Mouse (Mus musculus) thymus, adult 2 months (tissue): ENCODE measurements around the gene Igf1r. TPM values are rescaled to one million over a fixed set of nuclear protein-coding genes. Genes with fewer than 3 reads are reported as not detected.

Experiments used
- DNase-seq: peaks from one replicate; pipeline ENCODE4 v3.0.0; 2021
- H3K27ac ChIP-seq: fragments of 200-500 bp; 2 replicates; pipeline ENCODE4 v1.5.1; 2012; ENCODE audit warnings: low read length, control low read depth; ENCODE audit not compliant: control insufficient read depth, insufficient read depth
- H3K27me3 ChIP-seq: fragments of 200-500 bp; 2 replicates; pipeline ENCODE4 v1.6.1; 2012; ENCODE audit warnings: mild to moderate bottlenecking, low read length, moderate library complexity, mixed read lengths; ENCODE audit not compliant: control insufficient read depth, insufficient read depth
- H3K36me3 ChIP-seq: fragments of 200-500 bp; 2 replicates; pipeline ENCODE4 v1.6.1; 2012; ENCODE audit warnings: mild to moderate bottlenecking, low read length, moderate library complexity; ENCODE audit not compliant: control insufficient read depth, insufficient read depth
- H3K4me1 ChIP-seq: fragments of 200-500 bp; replicated peaks from 2 replicates; pipeline ENCODE4 v1.6.1; 2012; ENCODE audit warnings: low read length; ENCODE audit not compliant: control insufficient read depth, insufficient read depth
- H3K4me3 ChIP-seq: fragments of 200-500 bp; 2 replicates; pipeline ENCODE4 v1.5.1; 2012; ENCODE audit warnings: mild to moderate bottlenecking, low read length, control low read depth, moderate library complexity; ENCODE audit not compliant: control insufficient read depth, insufficient read depth
- CTCF ChIP-seq: fragments of 200-500 bp; IDR thresholded peaks from 2 replicates; pipeline ENCODE4 v1.5.1; 2012; ENCODE audit warnings: mild to moderate bottlenecking, control low read depth, low read length, moderate library complexity, borderline replicate concordance; ENCODE audit not compliant: control insufficient read depth, poor library complexity, insufficient read depth; ENCODE audit errors: extremely low read depth
- POLR2A ChIP-seq: fragments of 200-500 bp; IDR thresholded peaks from 2 replicates; pipeline ENCODE4 v1.6.1; 2012; ENCODE audit warnings: mild to moderate bottlenecking, low read length, control low read depth, moderate library complexity; ENCODE audit not compliant: control insufficient read depth, poor library complexity, insufficient read depth; ENCODE audit errors: extremely low read depth
- WGBS: fragments of 180-500 bp; shearing (Covaris S2); methylation state at CpG from one replicate; pipeline ENCODE4 v1.1.7; 2018; 5-methylcytosine and 5-hydroxymethylcytosine counted together
- polyA plus RNA-seq: library from polyadenylated mRNA; depleted of rRNA; stranded (reverse); fragments of >200 nt; gene quantifications from 2 replicates; pipeline ENCODE4 v1.2.3, GENCODE M21; 2012

Igf1r gene
- polyA plus RNA-seq, 1 experiment, result 9.2 TPM

DNA sequence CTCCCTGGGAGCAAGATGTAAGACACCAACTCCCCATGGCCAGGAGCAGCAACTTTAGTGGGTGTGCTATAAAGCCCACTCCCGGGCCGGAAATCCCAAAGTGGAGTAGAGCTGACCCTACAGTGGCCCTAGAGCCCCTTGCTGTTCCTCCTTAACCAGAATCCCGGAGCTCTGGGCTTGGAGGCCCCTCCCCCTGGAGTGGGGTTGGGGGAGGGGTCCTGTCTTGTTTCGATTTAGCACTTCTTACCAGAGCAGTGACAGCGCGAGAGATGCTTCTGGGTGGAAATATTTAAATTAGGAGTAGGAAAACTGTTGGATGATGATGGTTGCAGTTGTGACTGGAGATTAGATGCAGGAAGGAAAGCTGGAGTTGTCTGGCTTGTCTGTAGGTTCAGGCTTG lies 275.9 kb downstream of the Igf1r start:
- TF ChIP-seq CTCF, result no peak
- no peak for TF ChIP-seq POLR2A
- H3K36me3 ChIP-seq, result no peaks in the 10 kb centered on the region
- no peak overlapping the region for H3K4me3 ChIP-seq
- no peaks in the 10 kb centered on the region for H3K27me3 ChIP-seq
- DNase-seq, result no peak
- no peak overlapping the region for H3K27ac ChIP-seq
- peaks cover 48% of the 10 kb centered on the region for H3K4me1 ChIP-seq
- 69% methylated on average over 6 of the region's 6 CpGs for WGBS

DNA sequence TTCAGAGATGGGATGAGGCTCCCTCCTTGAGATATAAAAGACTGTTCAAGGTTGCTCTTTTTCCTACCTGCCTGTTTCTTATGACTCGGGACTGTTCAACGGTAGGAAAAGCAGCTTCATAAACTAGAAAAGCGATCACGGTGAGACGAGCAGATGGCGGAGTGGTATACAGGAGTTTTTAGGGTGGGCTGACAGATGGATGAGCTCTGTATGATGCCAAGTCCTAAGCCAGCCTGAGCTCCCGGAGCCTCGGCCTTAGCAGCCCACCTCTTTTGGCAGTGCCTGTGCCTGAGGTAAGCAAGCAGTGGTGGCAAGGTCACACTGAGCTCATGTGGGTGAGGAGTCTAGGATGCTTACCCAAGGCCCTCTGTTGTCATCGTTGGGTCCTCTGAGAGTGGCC lies 278.2 kb downstream of the Igf1r start:
- H3K27ac ChIP-seq, result no peak overlapping the region
- 92% methylated on average over 9 of the region's 9 CpGs for WGBS
- no peak for DNase-seq
- peaks cover 32% of the 10 kb centered on the region for H3K4me1 ChIP-seq
- H3K36me3 ChIP-seq, result no peaks in the 10 kb centered on the region
- TF ChIP-seq CTCF (no peak), POLR2A (no peak)
- H3K27me3 ChIP-seq, result no peaks in the 10 kb centered on the region
- no peak overlapping the region for H3K4me3 ChIP-seq

DNA sequence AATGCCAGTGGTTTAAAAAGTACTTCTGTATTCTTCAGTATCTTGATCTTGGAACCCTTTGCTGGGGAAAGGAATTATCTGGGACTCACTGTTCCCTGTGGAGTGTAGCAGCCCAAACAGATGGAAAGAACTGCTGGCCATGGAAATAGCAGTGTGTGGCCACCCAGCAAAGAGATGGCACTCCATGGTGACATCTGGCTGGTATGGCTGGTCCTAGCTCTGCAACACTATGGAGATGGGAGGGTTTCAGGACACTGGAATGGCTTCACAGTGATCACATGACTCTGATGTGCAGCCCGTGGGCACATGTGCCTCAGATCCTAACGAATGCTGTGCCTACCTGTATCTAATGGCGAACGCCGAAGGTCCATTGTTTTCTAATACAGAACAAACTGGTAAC lies 279.9 kb downstream of the Igf1r start:
- WGBS, result 88% methylated on average over 5 of the region's 5 CpGs
- Histone ChIP-seq H3K27ac (no peak overlapping the region), H3K4me3 (no peak overlapping the region), H3K27me3 (no peaks in the 10 kb centered on the region), H3K36me3 (no peaks in the 10 kb centered on the region), H3K4me1 (peaks cover 24% of the 10 kb centered on the region)
- TF ChIP-seq CTCF, result no peak
- TF ChIP-seq POLR2A, result no peak
- no peak for DNase-seq

DNA sequence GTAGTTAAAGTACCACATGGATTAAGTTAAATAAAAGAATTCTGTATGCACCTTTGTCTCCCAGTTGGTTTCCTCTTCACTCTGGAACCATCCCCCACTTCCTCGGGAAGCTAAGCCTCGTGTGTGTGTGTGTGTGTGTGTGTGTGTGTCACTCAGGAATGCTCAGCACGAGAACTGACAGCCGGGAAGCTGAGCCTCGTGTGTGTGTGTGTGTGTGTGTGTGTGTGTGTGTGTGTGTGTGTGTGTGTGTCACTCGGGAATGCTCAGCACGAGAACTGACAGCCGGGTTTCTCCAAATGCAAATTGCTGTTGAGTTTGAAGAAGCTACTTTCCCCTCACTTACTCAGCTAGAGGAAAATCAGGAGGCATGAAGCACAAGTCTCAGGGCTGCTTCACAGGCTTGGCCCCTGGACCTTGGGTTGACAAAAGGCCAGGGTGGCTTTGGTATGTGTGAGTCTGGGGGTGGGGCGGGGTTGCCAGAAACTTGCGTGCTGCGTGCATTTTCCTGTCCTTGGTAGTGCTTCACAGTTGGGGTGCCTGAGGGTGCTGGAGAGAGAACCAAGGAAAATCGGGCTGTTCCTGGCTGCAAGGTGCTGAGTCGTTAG lies 281.1 kb downstream of the Igf1r start:
- TF ChIP-seq CTCF, result no peak
- no peak for TF ChIP-seq POLR2A
- Histone ChIP-seq H3K27ac (no peak overlapping the region), H3K4me3 (no peak overlapping the region), H3K27me3 (no peaks in the 10 kb centered on the region), H3K4me1 (peaks cover 15% of the 10 kb centered on the region), H3K36me3 (no peaks in the 10 kb centered on the region)
- 76% methylated on average over 13 of the region's 13 CpGs for WGBS
- DNase-seq, result no peak

DNA sequence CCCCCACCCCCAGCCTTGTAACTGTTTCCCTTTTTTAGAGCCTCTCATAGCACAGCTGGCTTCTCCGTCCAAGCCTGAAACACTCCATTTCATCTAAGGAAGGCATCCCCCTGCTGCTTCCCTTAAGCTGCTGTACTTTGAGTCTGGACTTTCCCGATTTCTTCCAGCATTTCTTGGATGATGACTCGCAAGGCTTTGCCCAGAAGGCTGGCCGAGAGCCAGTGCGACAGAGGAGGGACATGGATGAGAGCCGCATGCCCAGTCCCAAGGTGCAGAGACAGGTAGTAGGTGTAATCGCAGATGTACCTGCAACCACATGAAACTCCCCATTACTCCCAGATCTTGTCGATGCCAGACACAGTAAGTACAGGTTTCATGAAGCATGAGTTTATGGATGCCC lies 284.2 kb downstream of the Igf1r start:
- DNase-seq, result no peak
- WGBS, result 85% methylated on average over 8 of the region's 8 CpGs

DNA sequence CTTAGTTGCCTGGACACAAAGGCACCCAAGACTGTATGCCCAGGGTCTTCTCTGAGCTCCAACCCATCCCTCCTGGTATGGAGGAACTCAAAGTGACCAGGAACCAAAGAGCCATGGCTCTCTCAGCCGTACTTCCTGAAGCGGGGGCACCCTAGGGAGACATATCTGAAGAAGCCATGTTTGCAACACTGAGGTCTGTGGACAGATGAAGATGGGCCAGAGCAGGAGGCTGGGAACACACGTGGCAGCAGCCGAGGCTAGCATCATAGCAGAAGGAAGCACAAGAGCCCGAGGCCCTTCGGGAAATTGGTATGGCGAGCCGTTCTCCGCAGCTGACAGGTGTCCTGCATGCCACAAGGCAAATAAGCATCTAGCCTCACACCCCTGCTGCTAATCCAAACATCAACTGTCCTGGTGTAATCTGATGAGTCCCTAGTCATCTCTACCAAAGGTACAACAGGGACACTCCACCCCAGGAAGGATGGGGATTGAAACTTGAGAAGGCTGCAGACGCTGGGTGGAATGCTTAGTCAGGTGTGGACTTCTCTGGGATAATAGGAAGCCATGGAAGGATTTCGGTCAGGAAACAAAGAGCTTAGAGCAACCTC lies 286.7 kb downstream of the Igf1r start:
- Histone ChIP-seq H3K27me3 (no peaks in the 10 kb centered on the region), H3K36me3 (no peaks in the 10 kb centered on the region), H3K4me1 (peaks cover 9% of the 10 kb centered on the region), H3K4me3 (no peak overlapping the region), H3K27ac (no peak overlapping the region)
- TF ChIP-seq POLR2A (no peak), CTCF (no peak)
- WGBS, result 88% methylated on average over 11 of the region's 11 CpGs
- no peak for DNase-seq

More for the DNA sequence above, 284.2 kb downstream of the Igf1r start:
- Histone ChIP-seq H3K4me3 (no peak overlapping the region), H3K36me3 (no peaks in the 10 kb centered on the region), H3K27me3 (no peaks in the 10 kb centered on the region), H3K4me1 (peaks cover 17% of the 10 kb centered on the region), H3K27ac (no peak overlapping the region)
- TF ChIP-seq POLR2A (no peak), CTCF (no peak)
